Mouse (Mus musculus): Measurements from ENCODE around the gene Neil1.

The Neil1 gene

DNA sequence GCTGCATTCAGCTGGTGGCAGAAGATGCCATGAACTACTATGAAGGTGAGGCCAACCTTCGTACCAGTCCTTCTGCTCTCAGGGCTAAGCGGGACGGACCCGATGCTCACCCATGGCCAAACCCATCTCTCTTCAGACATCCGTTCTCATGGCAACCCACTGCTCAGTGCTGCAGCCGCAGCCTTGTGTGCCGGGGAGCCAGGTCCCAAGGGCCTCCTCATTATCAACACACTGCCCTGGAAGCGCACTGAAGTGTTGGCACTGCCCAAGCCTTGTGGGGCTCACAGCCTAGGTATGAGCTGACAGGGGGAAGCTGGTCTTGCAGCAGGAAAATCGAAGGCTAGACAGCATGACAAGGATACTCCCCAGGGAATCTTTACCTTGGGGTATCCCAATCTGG is 9.0 kb downstream of the Neil1 start:
- DNase-seq (ENCODE audit: low spot score in 2 of 2) = no peak

DNA sequence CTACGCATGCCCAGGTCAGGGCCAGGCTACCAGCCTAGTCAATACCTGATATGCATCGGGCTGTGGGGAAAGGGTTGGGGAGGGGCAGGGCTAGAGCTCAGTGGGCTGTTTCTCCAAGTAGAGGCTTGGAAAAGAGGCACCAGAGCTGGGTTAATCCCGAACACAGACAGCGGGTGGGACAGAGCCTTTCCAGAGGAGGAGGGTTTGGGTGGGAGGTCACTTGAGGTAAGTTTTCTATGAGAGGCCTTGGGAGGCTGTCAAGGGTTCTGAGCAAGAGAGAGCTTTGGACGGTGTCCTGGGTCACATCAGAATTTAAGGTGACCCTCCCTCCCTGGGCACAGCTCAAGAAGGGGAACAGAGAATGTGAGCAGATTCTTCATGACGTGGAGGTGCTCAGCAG is 9.6 kb downstream of the Neil1 start:
- DNase-seq (ENCODE audit: low spot score in 2 of 2) = no peak

DNA sequence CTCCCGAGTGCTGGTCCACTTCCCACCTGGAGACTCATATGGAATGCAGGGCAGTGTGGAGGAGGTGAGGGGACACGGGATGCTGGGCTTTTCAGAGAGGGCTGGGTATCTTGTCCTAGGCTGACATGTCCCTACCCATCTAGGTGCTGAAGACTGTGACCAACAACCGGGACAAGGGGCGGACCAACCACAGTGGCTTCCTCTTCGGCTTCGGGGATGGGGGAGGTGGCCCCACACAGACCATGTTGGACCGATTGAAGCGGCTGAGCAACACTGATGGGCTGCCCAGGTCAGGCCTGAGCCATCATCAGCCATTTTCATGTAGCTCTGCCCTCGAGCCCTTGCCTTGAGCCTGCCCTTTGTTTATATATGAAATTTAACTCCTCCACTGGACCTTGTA is 10.3 kb downstream of the Neil1 start:
- DNase-seq (ENCODE audit: low spot score in 2 of 2) = no peak

DNA sequence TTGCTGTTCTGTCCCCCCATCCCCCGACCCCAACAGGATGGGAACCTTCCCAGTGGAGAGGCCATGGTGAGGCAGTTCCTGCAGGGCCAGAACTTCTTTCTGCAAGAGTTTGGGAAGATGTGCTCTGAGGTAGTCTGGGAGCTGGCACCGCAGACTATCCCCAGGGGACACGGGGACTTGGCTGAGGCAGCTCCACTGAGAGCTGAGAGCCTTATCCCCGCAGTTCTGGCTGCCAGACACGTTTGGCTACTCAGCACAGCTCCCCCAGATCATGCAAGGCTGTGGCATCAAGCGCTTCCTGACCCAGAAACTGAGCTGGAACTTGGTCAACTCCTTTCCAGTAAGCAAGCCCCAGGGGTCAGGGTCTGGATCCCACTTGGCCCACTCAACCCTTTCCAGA is 10.9 kb downstream of the Neil1 start:
- no peak for DNase-seq (ENCODE audit: low spot score in 2 of 2)

DNA sequence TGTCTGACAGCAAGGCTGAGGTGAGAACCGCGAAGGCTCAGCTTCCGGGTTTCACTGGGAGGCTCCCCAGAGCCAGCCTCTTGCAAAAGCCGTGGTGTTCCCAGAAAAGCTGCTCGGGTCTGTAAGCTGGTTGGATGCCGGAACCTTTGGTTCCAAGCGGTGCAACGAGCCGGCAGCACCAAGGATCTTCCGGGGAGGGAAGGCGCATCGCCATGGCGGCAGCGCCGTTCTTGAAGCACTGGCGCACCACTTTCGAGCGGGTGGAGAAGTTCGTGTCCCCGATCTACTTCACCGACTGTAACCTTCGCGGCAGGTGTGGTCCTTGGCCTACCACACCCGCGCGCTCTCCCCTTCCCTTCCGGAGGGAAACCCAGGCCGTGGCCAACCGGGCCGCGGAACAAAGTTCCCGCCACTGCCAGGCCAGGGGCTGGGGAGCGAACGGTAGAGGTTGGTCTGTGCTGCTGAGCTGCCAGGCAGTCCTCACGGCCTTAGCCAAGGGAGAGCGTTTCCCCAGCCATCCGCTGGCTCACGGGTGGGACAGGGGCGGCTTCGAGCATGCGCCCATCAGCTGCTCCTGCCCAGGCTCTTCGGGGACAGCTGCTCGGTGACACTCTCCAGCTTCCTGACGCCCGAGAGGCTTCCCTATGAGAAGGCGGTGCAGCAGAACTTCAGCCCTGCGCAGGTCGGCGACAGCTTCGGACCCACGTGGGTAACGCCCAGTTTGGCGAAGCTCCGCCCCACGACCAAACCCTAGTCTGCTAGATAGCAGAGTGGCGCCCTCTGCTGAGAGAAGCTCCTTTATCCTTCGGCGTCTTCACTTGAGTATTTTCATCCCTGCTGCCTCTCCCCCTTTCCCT is 17.3 kb downstream of the Neil1 start, which contains the start of gene Man2c1:
Gene Man2c1 (plus strand): TSS at position 114 of the 857 bp plus-strand sequence.
- DNase-seq (ENCODE audit: low spot score in 2 of 2) = peak; percentile 88 to 95

DNA sequence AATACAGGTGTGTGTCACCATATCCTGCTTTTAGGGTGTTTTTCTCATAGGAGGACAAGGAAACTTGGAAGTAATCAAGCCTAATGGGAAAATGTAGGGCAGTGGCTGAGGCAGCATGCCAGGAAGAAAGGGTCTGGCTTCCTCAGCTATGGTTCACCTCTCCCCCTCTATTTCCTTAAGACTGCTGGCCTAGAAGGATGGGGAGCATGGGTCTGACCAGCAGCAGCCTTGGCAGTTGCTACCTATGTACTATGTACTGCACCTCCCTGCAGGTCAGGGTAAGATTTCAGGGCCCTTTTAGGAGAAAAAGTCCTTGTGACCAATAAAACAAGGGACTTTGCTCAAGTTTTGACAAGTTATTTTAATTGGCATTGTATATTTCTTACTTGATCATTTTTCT is 18.5 kb downstream of the Neil1 start:
- no peak for DNase-seq (ENCODE audit: low spot score in 2 of 2)

DNA sequence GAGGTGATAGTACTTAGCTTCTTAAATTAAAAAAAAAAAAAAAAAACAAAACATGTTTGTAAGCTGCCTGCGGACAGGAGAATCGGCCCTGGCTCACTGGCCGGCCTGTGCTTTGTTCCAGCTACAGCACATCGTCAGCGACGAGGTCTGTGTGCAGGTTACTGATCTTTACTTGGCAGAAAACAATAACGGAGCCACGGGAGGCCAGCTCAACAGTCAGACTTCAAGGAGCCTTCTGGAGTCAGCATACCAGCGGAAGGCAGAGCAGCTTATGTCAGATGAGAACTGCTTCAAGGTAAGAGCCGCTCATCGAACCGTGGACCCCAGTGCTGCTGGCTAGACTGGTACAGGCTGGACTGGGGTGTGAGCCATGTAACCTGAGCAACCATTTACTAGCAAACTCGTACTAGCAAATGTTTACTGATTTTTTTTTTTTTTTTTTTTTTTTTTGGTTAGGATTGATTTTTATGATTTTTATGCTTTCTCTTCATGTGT is 30.8 kb downstream of the Neil1 start:
- DNase-seq (ENCODE audit: low spot score in 2 of 2) = no peak
